Mouse (Mus musculus) neural tube, embryonic 10.5 days (tissue): ENCODE results near the gene Steap3.
A peak's percentile ranks its signal among the peaks of the same experiment; 100 is the strongest.

ENCODE experiments used
- DNase-seq: peaks from one replicate; pipeline ENCODE4 v3.0.0-alpha.2; 2017; ENCODE audit warnings: low spot score; ENCODE audit errors: extremely low spot score

Steap3 gene

GRCm38 (mm10) chr1:120198942-120199341 is 73.6 kb downstream of the Steap3 start:
- no peak for DNase-seq

DNA sequence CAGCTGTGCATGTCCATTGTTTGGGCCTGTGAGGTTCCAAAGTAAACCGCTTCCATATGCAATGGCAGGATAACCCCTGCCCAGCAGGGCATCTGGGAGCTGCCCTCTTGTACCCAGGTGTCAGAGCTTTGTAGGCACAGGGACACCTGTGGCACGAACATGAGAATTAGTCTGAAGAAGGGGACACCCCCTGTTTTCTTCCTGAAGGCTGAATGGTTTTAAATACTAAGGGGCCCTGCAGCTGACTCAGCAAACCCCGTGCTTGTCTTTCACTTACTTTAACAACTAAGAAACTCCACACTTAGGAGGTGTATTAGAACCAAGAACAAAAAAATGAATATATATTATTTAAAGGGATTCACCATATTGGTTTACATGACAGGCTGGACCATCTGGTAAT is 74.4 kb downstream of the Steap3 start:
- no peak for DNase-seq

GRCm38 (mm10) chr1:120197189-120197588 is 75.3 kb downstream of the Steap3 start:
- DNase-seq = peak; percentile 76

GRCm38 (mm10) chr1:120196724-120197123 is 75.8 kb downstream of the Steap3 start:
- DNase-seq = no peak

DNA sequence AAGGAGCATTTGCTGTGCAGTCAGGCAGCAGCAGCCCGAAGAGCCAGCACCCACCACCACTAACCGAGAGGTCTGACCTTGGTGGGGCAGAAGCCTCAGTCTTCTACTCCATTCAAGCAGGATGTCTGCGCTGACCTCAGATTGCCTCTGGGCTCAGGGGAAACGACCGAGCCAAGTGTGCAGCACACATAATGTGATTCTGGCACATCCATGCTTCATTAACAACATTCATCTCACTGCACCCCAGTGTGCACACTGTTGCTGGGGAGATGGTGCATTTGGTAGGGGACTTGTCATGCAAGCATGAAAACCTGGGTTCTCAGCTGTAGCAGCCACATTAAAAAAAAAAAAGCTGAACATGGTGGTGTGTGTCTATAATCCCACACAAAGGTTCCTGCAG is 76.6 kb downstream of the Steap3 start:
- no peak for DNase-seq

DNA sequence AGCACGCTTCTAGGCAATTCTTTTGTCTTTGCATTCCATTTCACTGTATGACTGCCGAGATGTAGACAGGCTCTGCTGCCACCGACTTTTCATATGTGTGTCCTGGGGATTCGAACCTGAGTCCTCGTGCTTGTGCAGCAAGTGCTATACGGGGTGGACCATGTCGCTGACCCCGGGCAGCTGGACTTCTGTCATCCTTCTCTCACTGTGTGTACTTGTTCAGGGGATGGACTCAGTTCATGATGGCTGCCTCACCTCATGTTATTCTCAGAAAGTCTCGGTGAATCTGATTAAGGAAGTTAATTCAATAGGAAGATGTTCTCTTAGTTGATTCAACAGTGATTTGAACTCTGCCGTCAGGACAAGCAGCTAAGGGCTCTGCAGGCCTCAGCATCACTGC is 78.9 kb downstream of the Steap3 start:
- no peak for DNase-seq

DNA sequence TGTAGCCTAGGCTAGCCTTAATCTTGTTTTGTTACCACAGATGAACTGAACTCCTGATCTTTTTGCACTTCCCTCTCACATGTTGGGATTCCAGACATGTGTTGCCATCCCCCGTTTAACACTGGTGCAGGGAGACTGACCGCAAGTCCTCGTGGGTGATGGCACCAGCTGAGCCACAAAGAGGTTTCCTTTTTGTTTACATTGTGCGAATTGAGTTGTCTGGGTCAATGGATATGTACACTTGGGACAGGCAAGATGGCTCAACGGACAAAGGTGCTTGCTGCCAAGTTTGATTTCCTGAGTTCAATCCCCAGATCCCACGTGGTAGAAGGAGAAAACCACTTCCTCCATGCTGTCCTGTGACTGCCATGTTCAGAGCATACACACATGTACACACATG is 80.2 kb downstream of the Steap3 start:
- DNase-seq = no peak

DNA sequence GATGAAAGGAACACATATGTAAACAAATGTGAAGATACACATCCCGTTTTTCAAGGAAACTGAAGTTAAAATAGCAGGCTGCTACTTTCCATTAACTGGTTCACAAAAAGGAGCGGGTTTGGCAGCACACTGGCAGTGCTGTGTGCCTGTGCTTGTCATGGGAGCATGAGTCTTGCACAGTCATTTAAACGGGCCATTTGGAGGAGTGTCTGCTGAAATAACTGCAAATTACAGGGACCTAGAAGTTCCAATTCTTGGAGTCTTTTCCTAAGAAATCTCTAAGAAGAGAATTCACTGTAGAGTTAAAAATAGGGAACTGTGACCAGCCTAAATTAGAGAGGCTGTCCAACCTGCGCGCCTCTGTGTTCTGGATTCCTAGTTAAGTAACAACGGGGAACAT is 81.6 kb downstream of the Steap3 start:
- no peak for DNase-seq

DNA sequence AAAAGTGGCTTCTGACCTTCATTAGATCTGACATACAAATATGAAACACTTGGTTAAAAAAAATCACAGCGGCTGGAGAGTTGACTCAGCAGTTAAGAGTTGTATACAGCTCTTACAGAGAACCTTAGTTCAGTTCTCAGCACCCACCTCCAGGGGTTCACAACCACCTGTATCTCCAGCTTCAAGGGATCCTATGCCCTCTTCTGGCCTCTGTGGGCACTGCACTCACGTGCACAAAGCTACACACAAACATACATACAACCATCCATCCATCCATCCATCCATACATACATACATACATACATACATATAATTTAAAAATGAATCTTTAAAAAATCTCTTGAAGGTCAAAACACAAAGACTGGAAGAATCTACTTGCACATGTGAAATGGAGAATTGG is 82.2 kb downstream of the Steap3 start:
- no peak for DNase-seq

DNA sequence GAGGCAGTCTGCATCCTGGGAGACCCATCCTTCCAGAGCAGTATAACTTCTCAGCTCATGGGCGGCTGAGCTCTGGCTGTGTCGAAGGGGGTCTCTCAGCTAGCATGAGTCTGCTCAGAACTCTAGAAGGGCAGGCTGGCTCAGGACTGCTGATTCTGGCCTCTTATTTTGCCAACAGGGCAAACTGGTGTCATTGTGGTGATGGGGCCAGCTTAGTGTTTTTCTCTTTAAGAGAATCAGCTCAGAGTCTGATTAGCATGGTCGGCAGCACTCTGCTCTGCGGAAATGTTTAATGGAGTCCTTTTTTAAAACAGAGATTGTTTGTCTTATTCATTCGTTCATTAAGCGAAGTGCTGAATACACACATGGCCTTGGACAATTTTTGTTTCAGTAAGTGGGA is 83.3 kb downstream of the Steap3 start:
- no peak for DNase-seq

DNA sequence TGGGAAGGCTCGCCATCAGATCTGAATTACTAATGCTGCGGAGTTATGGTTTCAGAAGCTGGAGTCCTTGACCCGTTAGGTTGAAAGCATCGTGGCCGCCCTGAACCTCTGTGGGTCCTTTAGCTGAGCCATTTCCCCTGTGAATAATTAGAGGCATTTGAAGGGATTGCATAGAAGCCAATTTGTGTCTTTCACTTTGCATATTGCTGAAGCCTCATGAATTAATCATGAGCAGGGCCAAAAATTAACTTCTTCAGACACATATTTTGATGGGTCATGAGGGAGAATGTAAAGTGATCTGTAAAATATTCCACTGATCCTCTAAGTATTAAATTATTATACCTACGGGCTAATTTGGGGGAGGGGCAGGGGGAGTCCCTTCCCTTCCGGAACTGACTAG is 85.4 kb downstream of the Steap3 start:
- DNase-seq = no peak

- no peak for DNase-seq
These were observed 85.8 kb downstream of the Steap3 start for GRCm38 (mm10) chr1:120186655-120187054.

GRCm38 (mm10) chr1:120186204-120186603 is 86.3 kb downstream of the Steap3 start:
- no peak for DNase-seq

GRCm38 (mm10) chr1:120177141-120177540 is 95.4 kb downstream of the Steap3 start:
- no peak for DNase-seq

GRCm38 (mm10) chr1:120176313-120176712 is 96.2 kb downstream of the Steap3 start:
- DNase-seq = no peak

GRCm38 (mm10) chr1:120174991-120175390 is 97.5 kb downstream of the Steap3 start:
- no peak for DNase-seq

- no peak for DNase-seq
These were observed 100.5 kb downstream of the Steap3 start for GRCm38 (mm10) chr1:120171819-120172521.

GRCm38 (mm10) chr1:120170307-120170706 is 102.2 kb downstream of the Steap3 start:
- no peak for DNase-seq

- DNase-seq = no peak
These were observed 103.8 kb downstream of the Steap3 start for GRCm38 (mm10) chr1:120168674-120169073.

GRCm38 (mm10) chr1:120168016-120168415 is 104.5 kb downstream of the Steap3 start:
- DNase-seq = no peak

DNA sequence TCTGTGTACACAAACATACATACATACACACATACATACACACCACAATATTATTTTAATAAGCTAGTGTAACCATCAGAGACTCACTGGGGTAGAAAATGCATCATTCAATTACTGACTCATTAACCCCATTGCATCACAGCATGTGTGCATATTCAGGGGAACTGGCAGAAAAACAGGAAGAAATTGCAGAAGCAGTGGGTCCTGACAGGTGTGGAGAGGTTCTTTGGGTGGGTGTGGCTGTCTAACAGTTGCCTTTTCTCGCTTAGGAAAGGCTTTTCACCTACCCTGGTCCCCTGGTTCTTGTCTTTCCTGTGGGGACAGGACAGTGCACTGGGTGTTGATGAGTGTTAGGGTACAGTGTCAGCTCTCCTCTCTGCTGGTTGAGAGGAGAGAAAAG is 109.9 kb downstream of the Steap3 start:
- no peak for DNase-seq

GRCm38 (mm10) chr1:120161502-120161901 is 111.0 kb downstream of the Steap3 start:
- DNase-seq = no peak

GRCm38 (mm10) chr1:120158474-120159127 is 113.9 kb downstream of the Steap3 start:
- no peak for DNase-seq
